Mouse (Mus musculus) lung, postnatal 0 days (tissue): ENCODE measurements around the gene Amt.

Source experiments
- CTCF ChIP-seq: IDR thresholded peaks from 2 replicates; pipeline ENCODE4 v1.5.1; 2016; ENCODE audit warnings: antibody characterized with exemption, mild to moderate bottlenecking
- EP300 ChIP-seq: IDR thresholded peaks from 2 replicates; pipeline ENCODE4 v1.6.1; 2016; ENCODE audit warnings: antibody characterized with exemption, mild to moderate bottlenecking, control low read depth

- TF ChIP-seq CTCF (no peak), EP300 (peak; percentile 69)
Measured at GRCm38 (mm10) chr9:108262494-108263049, 34.1 kb upstream of the Amt start.
